Mouse (Mus musculus) cortical plate, adult 2 months (tissue): ENCODE results near the gene Olfr243. TPM values are rescaled to one million over a fixed set of nuclear protein-coding genes. Genes with fewer than 3 reads are reported as not detected.
"Not testable (repeated sequence)": the region's sequence is repeated elsewhere in the genome, so short reads cannot be mapped to it uniquely, and the experiment has no call there.

ENCODE experiments used
- H3K27ac ChIP-seq: fragments of 200-500 bp; 2 replicates; pipeline ENCODE4 v1.5.1; 2012; ENCODE audit warnings: low read length, control low read depth, inconsistent platforms; ENCODE audit not compliant: insufficient read depth
- H3K4me1 ChIP-seq: fragments of 200-500 bp; 2 replicates; pipeline ENCODE4 v1.6.1; 2011; ENCODE audit warnings: low read length; ENCODE audit not compliant: control insufficient read depth, insufficient read depth
- H3K4me3 ChIP-seq: fragments of 200-500 bp; 2 replicates; pipeline ENCODE4 v1.5.1; 2011; ENCODE audit warnings: mild to moderate bottlenecking, low read length, control low read depth; ENCODE audit not compliant: insufficient read depth
- CTCF ChIP-seq: fragments of 200-500 bp; IDR thresholded peaks from 2 replicates; pipeline ENCODE4 v1.5.1; 2011; ENCODE audit warnings: mild to moderate bottlenecking, control low read depth, low read length; ENCODE audit not compliant: insufficient read depth; ENCODE audit errors: extremely low read depth
- POLR2A ChIP-seq: fragments of 200-500 bp; IDR thresholded peaks from 2 replicates; pipeline ENCODE4 v1.6.1; 2011; ENCODE audit warnings: mild to moderate bottlenecking, low read length, control low read depth; ENCODE audit not compliant: insufficient read depth; ENCODE audit errors: extremely low read depth
- polyA plus RNA-seq: library from polyadenylated mRNA; depleted of rRNA; stranded (reverse); fragments of >200 nt; gene quantifications from 2 replicates; pipeline ENCODE4 v1.2.3, GENCODE M21; 2012; rRNA removed

The Olfr243 gene
- not detected in 2 replicates for polyA plus RNA-seq

DNA sequence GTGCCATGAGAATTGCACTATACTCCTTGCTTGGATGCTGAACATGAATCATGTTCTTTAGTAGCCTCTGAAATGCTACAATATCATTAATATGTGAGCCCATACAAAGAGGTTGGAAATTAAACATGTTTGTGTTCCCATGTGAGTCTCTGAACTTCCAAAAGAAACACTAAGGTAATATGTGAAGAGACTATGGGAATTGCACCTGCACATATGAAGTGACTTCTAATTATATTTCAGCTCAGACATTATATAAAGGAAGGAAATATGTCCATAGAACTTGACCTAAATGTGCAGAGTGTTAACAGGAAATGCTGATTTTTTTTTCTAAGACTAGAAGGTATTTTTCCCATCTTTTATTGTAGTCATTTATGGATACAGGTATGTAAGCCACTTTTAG is at the start of gene Olfr243:
TSS of gene Olfr243 (plus strand) at position 301 of the 400 bp plus-strand sequence.
- H3K27ac ChIP-seq, result no peak within 1 kb of the TSS
- no peak for TF ChIP-seq CTCF
- no peak for TF ChIP-seq POLR2A
- no peak within 1 kb of the TSS for H3K4me3 ChIP-seq
- no peaks in the 10 kb centered on the region for H3K4me1 ChIP-seq

DNA sequence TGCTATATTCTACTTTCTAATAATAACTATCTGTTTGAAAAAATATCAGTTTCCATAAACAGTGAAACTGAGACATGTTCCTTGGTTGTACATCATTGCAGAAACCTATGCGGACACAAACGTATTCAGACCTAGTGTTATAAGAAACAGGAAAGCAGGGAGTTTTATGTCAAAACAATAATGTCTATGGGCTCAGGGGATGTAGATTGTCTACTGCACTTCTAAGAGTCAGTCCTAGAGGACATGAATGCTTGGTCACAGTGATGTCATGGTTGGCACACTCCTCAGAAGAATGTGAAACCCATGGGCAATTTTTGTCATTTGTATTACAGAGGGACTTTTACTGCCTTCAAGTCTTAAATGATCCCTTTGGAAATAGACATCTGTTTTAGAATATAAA is 43.4 kb upstream of the Olfr243 start, which contains the start of gene Olfr624:
TSS of gene Olfr624 (minus strand) at position 101 of the 400 bp plus-strand sequence.
- no peak within 1 kb of the TSS for H3K4me3 ChIP-seq
- H3K4me1 ChIP-seq, result no peaks in the 10 kb centered on the region
- no peak for TF ChIP-seq POLR2A
- TF ChIP-seq CTCF, result no peak
- no peak within 1 kb of the TSS for H3K27ac ChIP-seq

DNA sequence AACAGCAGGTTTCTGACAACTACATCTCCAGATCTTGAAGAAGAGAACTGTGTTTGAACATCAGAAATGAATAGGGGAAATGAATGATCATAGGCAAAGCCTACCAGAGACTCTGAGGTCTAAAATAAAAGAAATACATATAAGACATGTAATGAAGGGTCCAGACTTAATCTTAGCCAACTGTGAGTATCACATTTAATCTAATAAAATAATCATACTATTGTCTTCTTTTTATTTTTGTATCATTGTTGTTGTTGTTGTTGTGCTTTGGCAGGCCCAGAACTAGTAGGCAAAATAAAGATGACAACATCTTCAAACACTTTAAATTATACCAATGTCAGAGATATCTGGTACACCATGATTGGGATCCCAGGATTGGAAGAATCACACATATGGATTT is 32.1 kb upstream of the Olfr243 start, which contains the start of gene Olfr625-ps1:
TSS of gene Olfr625-ps1 (plus strand) at position 301 of the 400 bp plus-strand sequence.
- H3K27ac ChIP-seq, result no peak within 1 kb of the TSS
- TF ChIP-seq CTCF (no peak), POLR2A (no peak)
- H3K4me1 ChIP-seq, result no peaks in the 10 kb centered on the region
- H3K4me3 ChIP-seq, result no peak within 1 kb of the TSS

DNA sequence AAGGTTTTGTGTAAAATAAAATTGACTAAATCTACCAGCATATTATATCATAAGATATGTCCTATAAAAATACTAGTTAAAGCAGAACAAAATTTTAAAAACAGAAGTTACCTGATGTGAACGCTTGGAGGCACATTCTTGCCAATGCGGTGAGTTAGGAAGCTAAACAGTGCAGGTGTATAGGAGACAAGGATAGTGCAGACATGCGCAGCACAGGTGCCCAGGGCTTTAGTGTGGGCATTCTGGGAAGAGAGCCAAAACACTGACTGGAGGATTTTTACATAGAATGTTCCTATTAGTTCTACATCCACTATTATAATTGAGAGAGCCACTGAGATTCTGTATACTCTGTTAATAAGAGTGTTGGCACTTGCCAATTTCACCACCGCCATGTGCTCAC is 15.0 kb upstream of the Olfr243 start:
- no peaks in the 10 kb centered on the region for H3K4me1 ChIP-seq
- no peak overlapping the region for H3K27ac ChIP-seq
- TF ChIP-seq CTCF (no peak), POLR2A (no peak)
- no peak overlapping the region for H3K4me3 ChIP-seq

DNA sequence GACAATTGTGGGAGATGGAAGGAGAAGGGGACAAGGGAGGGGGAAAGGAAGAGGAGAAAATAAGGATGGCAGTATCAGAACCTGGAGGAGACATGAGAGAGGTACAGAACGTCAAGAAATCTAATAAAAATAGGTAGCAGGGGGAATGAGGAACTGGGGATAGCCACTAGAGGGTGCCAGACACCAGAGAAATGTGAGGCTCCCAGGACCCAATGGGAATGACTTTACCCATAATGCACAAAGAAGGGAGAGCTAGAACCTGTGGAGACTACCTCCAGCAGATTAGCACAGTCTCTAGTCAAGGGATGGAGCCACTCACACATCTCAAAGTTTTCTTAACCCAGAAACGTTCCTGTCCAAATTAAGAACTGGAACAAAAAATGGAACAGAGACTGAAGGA is 2.4 kb upstream of the Olfr243 start:
- H3K27ac ChIP-seq, result no peak overlapping the region
- TF ChIP-seq CTCF (no peak), POLR2A (no peak)
- H3K4me3 ChIP-seq, result no peak overlapping the region
- H3K4me1 ChIP-seq, result no peaks in the 10 kb centered on the region

DNA sequence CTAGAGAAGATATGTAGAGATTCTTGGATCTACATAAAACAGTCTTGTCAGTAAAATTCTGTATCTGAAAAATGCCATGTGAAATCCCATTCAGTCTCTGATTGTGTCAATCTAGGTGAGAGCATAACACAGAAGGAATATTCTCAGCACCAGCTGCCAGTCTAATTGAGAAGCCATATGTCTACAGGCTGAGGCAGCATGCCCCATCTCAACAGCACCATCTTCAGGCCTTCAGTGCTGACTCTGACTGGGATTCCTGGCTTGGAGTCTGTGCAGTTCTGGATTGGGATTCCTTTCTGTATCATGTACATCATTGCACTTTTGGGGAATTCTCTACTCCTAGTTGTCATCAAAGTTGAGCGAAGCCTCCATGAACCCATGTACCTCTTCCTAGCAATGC is 1.9 kb downstream of the Olfr243 start:
- H3K4me1 ChIP-seq, H3K4me3 ChIP-seq, H3K27ac ChIP-seq: not testable (repeated sequence)

DNA sequence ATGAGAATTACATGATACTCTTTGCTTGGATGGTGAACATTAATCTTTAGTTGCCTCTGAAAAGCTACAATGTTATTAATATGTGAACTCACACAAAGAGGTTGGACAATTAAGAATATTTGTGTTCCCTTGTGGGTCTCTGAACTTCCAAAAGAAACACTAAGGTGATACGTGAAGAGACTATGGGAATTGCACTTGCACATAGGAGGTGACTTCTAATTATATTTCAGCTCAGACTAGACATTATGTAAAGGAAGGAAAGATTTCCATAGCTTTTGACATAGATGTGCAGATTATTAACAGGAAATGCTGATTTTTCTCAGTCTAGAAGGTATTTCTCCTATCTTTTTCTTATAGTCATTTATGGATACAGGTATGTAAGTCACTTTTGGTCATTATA is 15.6 kb downstream of the Olfr243 start, which contains the start of gene Olfr628:
TSS of gene Olfr628 (plus strand) at position 301 of the 400 bp plus-strand sequence.
- Histone ChIP-seq H3K4me3 (no peak within 1 kb of the TSS), H3K4me1 (no peaks in the 10 kb centered on the region), H3K27ac (no peak within 1 kb of the TSS)
- TF ChIP-seq CTCF, result no peak
- TF ChIP-seq POLR2A, result no peak

DNA sequence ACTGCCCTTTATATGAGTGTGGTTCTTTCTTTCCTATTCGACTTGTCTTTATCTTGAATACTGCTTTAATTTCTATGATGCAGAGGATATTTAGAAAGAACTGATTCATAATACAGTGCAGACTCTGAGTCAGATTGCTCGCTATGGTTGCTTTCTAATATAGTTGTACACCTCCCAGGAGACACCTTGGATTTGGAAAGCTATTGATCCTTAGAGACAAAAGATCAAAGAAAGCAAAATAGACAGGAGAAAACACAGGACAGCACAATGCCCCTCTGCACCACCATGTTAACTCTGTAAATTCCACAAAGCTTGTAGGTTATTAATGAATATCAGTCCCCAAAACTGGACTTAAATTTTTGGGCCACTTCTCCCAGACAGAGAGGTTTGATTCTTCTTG is 30.4 kb downstream of the Olfr243 start, which contains the start of gene Olfr629:
TSS of gene Olfr629 (minus strand) at position 101 of the 400 bp plus-strand sequence.
- H3K4me3 ChIP-seq, result no peak within 1 kb of the TSS
- H3K27ac ChIP-seq, result no peak within 1 kb of the TSS
- no peak for TF ChIP-seq CTCF
- no peak for TF ChIP-seq POLR2A
- H3K4me1 ChIP-seq, result no peaks in the 10 kb centered on the region

DNA sequence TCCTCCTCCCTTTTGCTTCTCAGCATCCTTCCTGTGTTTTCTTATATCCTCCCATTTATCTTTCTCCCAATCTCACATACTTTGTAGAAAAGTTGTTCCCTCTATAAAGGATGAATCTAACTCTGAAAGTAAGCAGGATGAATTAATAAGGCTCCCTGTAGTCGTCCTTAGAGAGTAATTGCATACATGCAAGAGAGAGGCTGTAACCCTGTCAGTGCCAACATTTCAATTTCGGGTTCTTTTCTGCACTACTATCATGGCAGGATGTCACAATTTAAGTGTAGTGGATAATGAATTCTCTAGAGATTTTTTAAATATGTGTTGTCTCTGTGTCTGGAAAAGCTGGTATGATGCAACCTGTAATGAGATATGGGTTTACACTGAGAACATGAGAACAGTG is 42.8 kb downstream of the Olfr243 start, which contains the start of gene Olfr630:
TSS of gene Olfr630 (minus strand) at position 101 of the 400 bp plus-strand sequence.
- H3K27ac ChIP-seq, result no peak within 1 kb of the TSS
- no peaks in the 10 kb centered on the region for H3K4me1 ChIP-seq
- TF ChIP-seq POLR2A (no peak), CTCF (no peak)
- no peak within 1 kb of the TSS for H3K4me3 ChIP-seq

DNA sequence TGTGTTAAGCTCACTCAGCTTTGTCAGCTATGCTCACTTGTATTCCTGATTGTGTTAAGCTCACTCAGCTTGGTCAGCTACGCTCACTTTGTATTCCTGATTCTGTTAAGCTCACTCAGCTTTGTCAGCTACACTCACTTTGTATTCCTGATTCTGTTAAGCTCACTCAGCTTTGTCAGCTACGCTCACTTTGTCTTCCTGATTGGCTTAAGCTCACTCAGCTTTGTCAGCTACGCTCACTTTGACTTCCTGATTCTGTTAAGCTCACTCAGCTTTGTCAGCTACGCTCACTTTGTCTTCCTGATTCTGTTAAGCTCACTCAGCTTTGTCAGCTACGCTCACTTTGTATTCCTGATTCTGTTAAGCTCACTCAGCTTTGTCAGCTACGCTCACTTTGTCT is 47.7 kb downstream of the Olfr243 start:
- H3K27ac ChIP-seq, H3K4me1 ChIP-seq, H3K4me3 ChIP-seq: not testable (repeated sequence)

DNA sequence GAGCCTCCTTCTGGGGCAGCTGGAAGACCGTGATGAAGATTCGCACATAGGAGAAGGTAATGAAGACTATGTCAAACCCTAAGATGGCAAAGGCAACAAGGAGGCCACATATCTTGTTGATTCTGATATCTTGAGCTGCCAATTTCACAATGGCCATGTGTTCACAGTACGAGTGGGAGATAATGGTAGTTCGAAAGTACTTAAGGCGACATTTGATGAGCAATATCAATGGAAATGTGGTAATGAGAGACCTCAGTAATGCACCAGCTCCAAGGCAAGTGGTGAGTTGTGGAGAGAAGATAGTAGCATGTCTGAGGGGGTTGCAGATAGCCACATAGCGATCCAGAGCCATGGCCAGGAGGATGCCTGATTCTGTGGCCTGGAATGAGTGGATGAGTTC is 53.2 kb downstream of the Olfr243 start:
- H3K27ac ChIP-seq, H3K4me3 ChIP-seq, H3K4me1 ChIP-seq: not testable (repeated sequence)

Other genes starting within 250 kb of the Olfr243 start
- not detected in 2 replicates for gene Olfr608, start 244.8 kb upstream of the Olfr243 start, polyA plus RNA-seq
- not detected in 2 replicates for gene Olfr609, start 216.6 kb upstream of the Olfr243 start, polyA plus RNA-seq
- not detected in 2 replicates for gene Olfr610, start 202.5 kb upstream of the Olfr243 start, polyA plus RNA-seq
- not detected in 2 replicates for gene Olfr611, start 193.8 kb upstream of the Olfr243 start, polyA plus RNA-seq
- not detected in 2 replicates for gene Olfr612, start 172.0 kb upstream of the Olfr243 start, polyA plus RNA-seq
- not detected in 2 replicates for gene Olfr613, start 166.6 kb upstream of the Olfr243 start, polyA plus RNA-seq
- not detected in 2 replicates for gene Olfr615, start 158.6 kb upstream of the Olfr243 start, polyA plus RNA-seq
- not detected in 2 replicates for gene Olfr616, start 145.5 kb upstream of the Olfr243 start, polyA plus RNA-seq
- gene Olfr617, start 141.6 kb upstream of the Olfr243 start, polyA plus RNA-seq, result not detected in 2 replicates
- gene Olfr618, start 124.6 kb upstream of the Olfr243 start, polyA plus RNA-seq, result not detected in 2 replicates
- gene Olfr619, start 114.1 kb upstream of the Olfr243 start, polyA plus RNA-seq, result not detected in 2 replicates
- not detected in 2 replicates for gene Olfr620, start 102.1 kb upstream of the Olfr243 start, polyA plus RNA-seq
- gene Olfr622, start 72.0 kb upstream of the Olfr243 start, polyA plus RNA-seq, result not detected in 2 replicates
- not detected in 2 replicates for gene Olfr623, start 51.0 kb upstream of the Olfr243 start, polyA plus RNA-seq
- 0.02 TPM in 1 of 2 replicates, not detected in the other for gene Olfr624, start 43.5 kb upstream of the Olfr243 start, polyA plus RNA-seq
- not detected in 2 replicates for gene Olfr625-ps1, start 32.0 kb upstream of the Olfr243 start, polyA plus RNA-seq
- not detected in 2 replicates for gene Olfr628, start 15.7 kb downstream of the Olfr243 start, polyA plus RNA-seq
- gene Olfr629, start 30.3 kb downstream of the Olfr243 start, polyA plus RNA-seq, result not detected in 2 replicates
- not detected in 2 replicates for gene Olfr630, start 42.7 kb downstream of the Olfr243 start, polyA plus RNA-seq
- not detected in 2 replicates for gene Olfr69, start 56.9 kb downstream of the Olfr243 start, polyA plus RNA-seq
- gene Olfr68, start 65.0 kb downstream of the Olfr243 start, polyA plus RNA-seq, result not detected in 2 replicates
- not detected in 2 replicates for gene Olfr67, start 77.2 kb downstream of the Olfr243 start, polyA plus RNA-seq
- 56.3 and 87.5 TPM in 2 replicates for gene Hbb-bt, start 99.3 kb downstream of the Olfr243 start, polyA plus RNA-seq
- gene Hbb-bs, start 113.4 kb downstream of the Olfr243 start, polyA plus RNA-seq, result 471 and 650 TPM in 2 replicates
- not detected in 2 replicates for gene Hbb-bh2, start 125.8 kb downstream of the Olfr243 start, polyA plus RNA-seq
- not detected in 2 replicates for gene Hbb-bh1, start 128.5 kb downstream of the Olfr243 start, polyA plus RNA-seq
- 0.95 and 1.0 TPM in 2 replicates for gene Hbb-y, start 138.5 kb downstream of the Olfr243 start, polyA plus RNA-seq
- gene Olfr66, start 171.6 kb downstream of the Olfr243 start, polyA plus RNA-seq, result not detected in 2 replicates
- not detected in 2 replicates for gene Olfr64, start 179.8 kb downstream of the Olfr243 start, polyA plus RNA-seq
- not detected in 2 replicates for gene Olfr65, start 188.8 kb downstream of the Olfr243 start, polyA plus RNA-seq
- not detected in 2 replicates for gene Olfr631, start 214.2 kb downstream of the Olfr243 start, polyA plus RNA-seq
- gene Olfr632, start 219.7 kb downstream of the Olfr243 start, polyA plus RNA-seq, result not detected in 2 replicates
- gene Olfr633, start 229.8 kb downstream of the Olfr243 start, polyA plus RNA-seq, result not detected in 2 replicates